Mouse (Mus musculus): ENCODE data around the gene Msh2. TPM values are rescaled to one million over a fixed set of nuclear protein-coding genes. Genes with fewer than 3 reads are reported as not detected.

The Msh2 gene
- total RNA-seq, 4 experiments from 2014 or later: 36.5 to 39.5 (median 38.1) TPM

Other genes starting within 250 kb of the Msh2 start
- gene Stpg4, start 244.6 kb upstream of the Msh2 start, total RNA-seq (2022): not detected
- 1,000 to 10,000 TPM; 1,941 to 2,151 (median 2,040) TPM for gene Calm2, start 225.4 kb upstream of the Msh2 start, total RNA-seq (2022)
- under 1 TPM in 3 of 4 experiments, not detected in 1; 0.35 to 0.78 (median 0.68) TPM for gene Epcam, start 36.4 kb upstream of the Msh2 start, total RNA-seq (2022)
- gene Kcnk12, start 125.7 kb downstream of the Msh2 start, total RNA-seq (2022): 10 to 100 TPM; 21.5 to 23.8 (median 22.6) TPM
- gene Rpl36-ps4, start 248.6 kb downstream of the Msh2 start, total RNA-seq (2022): not detected